Comparison of ENCODE assay signal across 9 mouse cellular contexts in the genomic region with DNA sequence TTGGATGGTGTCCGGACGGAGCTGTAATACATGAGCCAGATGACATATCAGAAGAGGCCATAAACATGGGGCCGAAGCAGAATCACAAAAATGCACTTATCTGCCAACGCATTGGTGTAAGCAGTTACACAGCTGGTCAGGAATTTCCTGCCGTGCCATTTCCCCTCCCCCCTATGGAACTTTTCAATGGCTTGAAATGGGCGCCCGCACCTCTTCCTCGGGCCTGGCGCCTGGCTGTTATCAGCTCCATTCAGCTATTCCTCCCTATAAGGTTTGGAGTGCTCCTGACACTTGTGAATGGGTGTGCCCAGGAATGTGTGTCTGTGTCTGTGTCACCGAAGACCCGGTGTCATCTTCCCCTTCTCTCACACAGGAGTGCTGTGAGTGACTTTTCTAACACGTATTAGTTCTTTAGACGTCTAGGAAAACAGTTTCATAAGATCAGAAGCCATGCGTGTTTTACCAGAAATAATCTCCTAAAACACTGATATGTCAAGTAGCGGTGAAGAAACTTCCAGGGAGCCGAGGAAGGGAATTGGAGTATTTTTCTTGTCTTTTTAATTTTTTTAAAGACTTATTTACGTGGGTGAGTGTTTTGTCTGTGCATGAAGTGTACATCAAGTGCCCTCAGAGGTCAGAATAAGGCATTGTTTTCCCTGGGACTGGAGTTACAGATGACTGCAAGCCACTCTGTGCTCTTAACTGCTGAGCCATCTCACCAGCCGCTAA. TPM values are rescaled to one million over a fixed set of nuclear protein-coding genes. Genes with fewer than 3 reads are reported as not detected.
DNase-seq lines count a peak whose midpoint lies in the region.
"Had no signal": no experiment of that assay in that cellular context is flagged by ENCODE, and none has a peak within 500 bp of the region (broad histone marks: within the 10 kb centered on the region; RNA-seq: fewer than 3 reads in every experiment).

No protein-coding gene starts in this region.

- DNase-seq in R1 (ENCODE audit: low read depth, low spot score) = peak; percentile 40
- peak; percentile 56 to 59 for DNase-seq in heart, adult 18-20 months
- DNase-seq in liver = peak; percentile 63
- DNase-seq in lung, postnatal 14 days = peak; percentile 44
- DNase-seq in MN1 (ENCODE audit: low spot score) = no peak
- DNase-seq in adipocyte (ENCODE audit: low spot score) = no peak
- no peak for DNase-seq in gastrocnemius, postnatal 25 days
- DNase-seq: forebrain, postnatal 0 days; right cerebral cortex, postnatal 4 days had no signal

RNA-seq across cellular contexts. Expression of gene Slc38a2, which starts 44.8 kb away (rescaled TPM):
- total RNA-seq in heart, adult 18-20 months (2021) = 100 to 1,000 TPM; 194 to 206 TPM
- total RNA-seq in gastrocnemius, postnatal 25 days (2021) = 100 to 1,000 TPM in 1 of 2 experiments, 10 to 100 TPM in 1; 73.8 to 112 TPM

Comparison
In these comparisons a context has a peak if more than half of its experiments do, and no peak if none do; other contexts are left out.
1. DNase-seq: peak in R1 (single experiment), heart, adult 18-20 months (2 of 2), liver (single experiment) and lung, postnatal 14 days (single experiment); none in MN1 (single experiment), adipocyte (single experiment) and gastrocnemius, postnatal 25 days (single experiment).